In the genomic region with DNA sequence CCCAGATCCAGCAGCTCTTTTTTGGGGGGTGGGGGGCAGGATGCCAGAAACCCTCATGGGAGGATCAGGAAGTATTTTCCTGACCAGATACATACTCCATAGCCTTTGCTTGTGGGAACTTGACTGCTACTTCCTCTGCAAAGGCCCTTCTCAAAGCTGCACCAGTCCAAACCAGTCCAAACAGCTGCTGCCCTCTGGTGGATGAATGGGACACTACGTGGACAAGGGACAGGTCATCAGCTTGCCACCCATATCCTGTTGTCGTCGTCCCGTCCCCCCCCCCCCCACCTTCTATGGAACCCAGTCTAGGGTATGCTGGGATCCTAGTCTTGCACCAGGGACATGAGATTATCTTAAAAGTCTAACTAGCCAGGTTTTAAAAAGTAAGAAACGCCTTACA, we compare ENCODE assay signal across 9 mouse cellular contexts. TPM values are rescaled to one million over a fixed set of nuclear protein-coding genes. Genes with fewer than 3 reads are reported as not detected.
DNase-seq lines count a peak whose midpoint lies in the region; ATAC-seq and TF ChIP-seq lines count a peak whose summit lies in the region.
"Had no signal": no experiment of that assay in that cellular context is flagged by ENCODE, and none has a peak within 500 bp of the region (broad histone marks: within the 10 kb centered on the region; RNA-seq: fewer than 3 reads in every experiment).

No protein-coding gene starts in this region.

- no peaks in the 10 kb centered on the region for H3K27me3 ChIP-seq in kidney, embryonic 14.5 days (ENCODE audit: control insufficient read depth, insufficient read depth, low read length)
- no peaks in the 10 kb centered on the region for H3K27me3 ChIP-seq in neural tube, embryonic 12.5 days (replicated peaks)

- H3K36me3 ChIP-seq in kidney, embryonic 14.5 days (ENCODE audit: control insufficient read depth, insufficient read depth, low read length): no peaks in the 10 kb centered on the region
- H3K36me3 ChIP-seq in neural tube, embryonic 12.5 days: no peaks in the 10 kb centered on the region

- 24% methylated on average over 4 of the region's 5 CpGs for WGBS in kidney, embryonic 14.5 days
- 22% methylated on average over 5 of the region's 5 CpGs for WGBS in neural tube, embryonic 12.5 days

- H3K4me2 ChIP-seq in kidney, embryonic 14.5 days (replicated peaks; ENCODE audit: low read depth, low read length): no peak overlapping the region
- H3K4me2 ChIP-seq in neural tube, embryonic 12.5 days (replicated peaks): no peak overlapping the region

- H3K27ac ChIP-seq in cortical plate, adult 2 months (ENCODE audit: insufficient read depth, low read length): no peak overlapping the region
- no peak overlapping the region for H3K27ac ChIP-seq in kidney, embryonic 14.5 days (ENCODE audit: low read depth, low read length)
- no peak overlapping the region for H3K27ac ChIP-seq in neural tube, embryonic 12.5 days

- peak; percentile 42 to 56 for DNase-seq in B cell, adult 2 months
- peak; percentile 62 to 86 for DNase-seq in adrenal gland, adult (ENCODE audit: inconsistent age in 2 of 2, low spot score in 1 of 2)
- DNase-seq in gastrocnemius, postnatal 36 days: peak; percentile 46 to 47
- peak; percentile 67 for DNase-seq in liver
- DNase-seq in thymus, postnatal 10 days (ENCODE audit: low spot score in 2 of 2): peak; percentile 29 to 64

- TF ChIP-seq POLR2A in cortical plate, adult 2 months (IDR thresholded peaks at IDR 0.05; ENCODE audit: extremely low read depth, insufficient read depth, low read length): no peak

- no peaks in the 10 kb centered on the region for H3K9me3 ChIP-seq in kidney, embryonic 14.5 days (ENCODE audit: control insufficient read depth, low read length)
- no peaks in the 10 kb centered on the region for H3K9me3 ChIP-seq in neural tube, embryonic 12.5 days

- peak; percentile 85 for TF ChIP-seq CTCF in cortical plate, adult 2 months (IDR thresholded peaks at IDR 0.05; ENCODE audit: extremely low read depth, insufficient read depth, low read length)

- peak; percentile 76; the same call in 1 of the 2 replicates for ATAC-seq in kidney, embryonic 14.5 days (ENCODE audit: low FRiP score, low TSS enrichment)
- 0 out of 2 replicates have a peak, but pooled peaks have one; percentile 44 for ATAC-seq in neural tube, embryonic 12.5 days (ENCODE audit: low FRiP score, low read depth)

- no peak overlapping the region for H3K4me3 ChIP-seq in cortical plate, adult 2 months (ENCODE audit: insufficient read depth, low read length)
- H3K4me3 ChIP-seq in kidney, embryonic 14.5 days (ENCODE audit: low read length): no peak overlapping the region
- no peak overlapping the region for H3K4me3 ChIP-seq in neural tube, embryonic 12.5 days
- H3K4me3 ChIP-seq: erythroblast, embryonic 14.5 days had no signal

- intact Hi-C loops in gastrocnemius, postnatal 36 days (cut with DNase I): loop anchor here (2.0 kb wide), 1 partner anchor 92 kb away; no protein-coding TSS in a partner anchor

- no peak overlapping the region for H3K9ac ChIP-seq in kidney, embryonic 14.5 days (ENCODE audit: low read depth, low read length)
- H3K9ac ChIP-seq in neural tube, embryonic 12.5 days: no peak overlapping the region

- no peaks in the 10 kb centered on the region for H3K4me1 ChIP-seq in cortical plate, adult 2 months (ENCODE audit: control insufficient read depth, insufficient read depth, low read length)
- no peaks in the 10 kb centered on the region for H3K4me1 ChIP-seq in kidney, embryonic 14.5 days (ENCODE audit: control insufficient read depth, insufficient read depth, low read length)
- no peaks in the 10 kb centered on the region for H3K4me1 ChIP-seq in neural tube, embryonic 12.5 days

RNA-seq across cellular contexts. Expression of gene 1700001C02Rik, which starts 16.5 kb away (rescaled TPM):
- polyA plus RNA-seq in cortical plate, adult 2 months (2012; rRNA removed): 0.25 and 1.1 TPM in 2 replicates
- not detected for total RNA-seq in gastrocnemius, postnatal 36 days (2021)
- not detected in 2 replicates for polyA plus RNA-seq in kidney, embryonic 14.5 days (2014; fragmentation: Nextera tagmentation; extraction: Ambion mirVana)
- polyA plus RNA-seq in neural tube, embryonic 12.5 days (2016; fragmentation: Nextera tagmentation; extraction: Ambion mirVana): not detected in 2 replicates
- polyA plus RNA-seq: erythroblast, embryonic 14.5 days had no signal

RNA-seq across cellular contexts. Expression of gene Otof, which starts 20.6 kb away (rescaled TPM):
- 13.9 and 17.4 TPM in 2 replicates for polyA plus RNA-seq in cortical plate, adult 2 months (2012; rRNA removed)
- under 1 TPM; 0.05 to 0.18 TPM for total RNA-seq in gastrocnemius, postnatal 36 days (2021)
- 0.03 and 0.09 TPM in 2 replicates for polyA plus RNA-seq in kidney, embryonic 14.5 days (2014; fragmentation: Nextera tagmentation; extraction: Ambion mirVana)
- 0.20 and 0.28 TPM in 2 replicates for polyA plus RNA-seq in neural tube, embryonic 12.5 days (2016; fragmentation: Nextera tagmentation; extraction: Ambion mirVana)
- polyA plus RNA-seq: erythroblast, embryonic 14.5 days had no signal

Comparison
In these comparisons a context has a peak if more than half of its experiments do, and no peak if none do; other contexts are left out.
1. RNA of gene Otof, which starts 20.6 kb away (polyA plus RNA-seq): 13.9 to 17.4 TPM in cortical plate, adult 2 months; 0.20 to 0.28 TPM in neural tube, embryonic 12.5 days and 0.03 to 0.09 TPM in kidney, embryonic 14.5 days; every median in the first group is over 10 times any median in the second.
2. Peak in every context shown above with its lines, with median percentiles within 50 percentile points of each other: DNase-seq.